In genomic region chr8:119717765-119718164, GRCm38 (mm10) we compare ENCODE assay signal across 10 mouse cellular contexts. TPM values are rescaled to one million over a fixed set of nuclear protein-coding genes. Genes with fewer than 3 reads are reported as not detected.
DNase-seq lines count a peak whose midpoint lies in the region; ATAC-seq lines count a peak whose summit lies in the region.
"Had no signal": no experiment of that assay in that cellular context is flagged by ENCODE, and none has a peak within 500 bp of the region (broad histone marks: within the 10 kb centered on the region; RNA-seq: fewer than 3 reads in every experiment).

No protein-coding gene starts in this region.

- WGBS in midbrain, embryonic 10.5 days = 59% methylated on average over 9 of the region's 9 CpGs
- WGBS in midbrain, embryonic 13.5 days = 63% methylated on average over 9 of the region's 9 CpGs

- no peaks in the 10 kb centered on the region for H3K9me3 ChIP-seq in midbrain, embryonic 10.5 days (replicated peaks)
- no peaks in the 10 kb centered on the region for H3K9me3 ChIP-seq in midbrain, embryonic 13.5 days
- H3K9me3 ChIP-seq: heart, embryonic 13.5 days had no signal

- DNase-seq in adrenal gland, postnatal 10 days = peak; percentile 41
- DNase-seq in adrenal gland, adult 2 months = no peak
- peak; percentile 42 for DNase-seq in midbrain, embryonic 10.5 days (ENCODE audit: low spot score)
- DNase-seq in ovary, adult 18-20 months (ENCODE audit: low spot score) = no peak
- DNase-seq in cerebellum, adult 9-10 months = no peak

- H3K27me3 ChIP-seq in midbrain, embryonic 10.5 days (ENCODE audit: low read depth, poor library complexity, severe bottlenecking) = peaks cover 7% of the 10 kb centered on the region; the same call in 1 of the 2 replicates
- no peaks in the 10 kb centered on the region for H3K27me3 ChIP-seq in midbrain, embryonic 13.5 days
- H3K27me3 ChIP-seq: heart, embryonic 13.5 days had no signal

- H3K9ac ChIP-seq in midbrain, embryonic 13.5 days (replicated peaks) = no peak overlapping the region
- H3K9ac ChIP-seq: heart, embryonic 13.5 days had no signal

- H3K4me3 ChIP-seq in midbrain, embryonic 10.5 days = no peak overlapping the region
- H3K4me3 ChIP-seq in midbrain, embryonic 13.5 days (replicated peaks) = no peak overlapping the region
- H3K4me3 ChIP-seq: heart, embryonic 13.5 days had no signal

- peaks cover 31% of the 10 kb centered on the region for H3K4me1 ChIP-seq in midbrain, embryonic 10.5 days
- peaks cover 7% of the 10 kb centered on the region; the same call in 1 of the 2 replicates for H3K4me1 ChIP-seq in midbrain, embryonic 13.5 days (replicated peaks)

- H3K36me3 ChIP-seq in midbrain, embryonic 10.5 days = no peaks in the 10 kb centered on the region
- no peaks in the 10 kb centered on the region for H3K36me3 ChIP-seq in midbrain, embryonic 13.5 days
- H3K36me3 ChIP-seq: heart, embryonic 13.5 days had no signal

- H3K27ac ChIP-seq in midbrain, embryonic 10.5 days (replicated peaks) = no peak overlapping the region
- H3K27ac ChIP-seq in midbrain, embryonic 13.5 days = no peak overlapping the region
- H3K27ac ChIP-seq: heart, embryonic 13.5 days had no signal

- no peak overlapping the region for H3K4me2 ChIP-seq in midbrain, embryonic 13.5 days (replicated peaks)
- H3K4me2 ChIP-seq: heart, embryonic 13.5 days had no signal

- no peak for ATAC-seq in midbrain, embryonic 13.5 days
- ATAC-seq in erythroblast, adult 5-6 weeks (replicated peaks; ENCODE audit: low FRiP score, poor library complexity, severe bottlenecking) = peak; percentile 59
- ATAC-seq in monocyte, adult 5-6 weeks (replicated peaks; ENCODE audit: insufficient number of reproducible peaks, low FRiP score, low TSS enrichment, poor library complexity, severe bottlenecking) = 0 out of 2 replicates have a peak, but pooled peaks have one; percentile 54

RNA-seq across cellular contexts. Expression of gene Atp2c2, which starts 18.0 kb away (rescaled TPM):
- total RNA-seq in adrenal gland, postnatal 10 days (2021) = under 1 TPM; 0.12 to 0.39 TPM
- total RNA-seq in adrenal gland, adult 2 months (2021) = under 1 TPM; 0.24 to 0.46 TPM
- polyA plus RNA-seq in adrenal gland, adult 2 months (2012; rRNA removed) = not detected in 2 replicates
- 1.2 and 1.6 TPM in 2 replicates for polyA plus RNA-seq in midbrain, embryonic 10.5 days (2016; fragmentation: Nextera tagmentation; extraction: Ambion mirVana)
- not detected in 2 replicates for polyA plus RNA-seq in midbrain, embryonic 13.5 days (2015; fragmentation: Nextera tagmentation; extraction: Ambion mirVana)
- total RNA-seq in erythroblast, adult 5-6 weeks (2015; ENCODE audit: low replicate concordance) = not detected in 2 replicates
- total RNA-seq in erythroblast, adult 5-6 weeks (2017; ENCODE audit: low replicate concordance) = not detected in 2 replicates
- total RNA-seq in monocyte, adult 5-6 weeks (2017) = not detected in 3 replicates

RNA-seq across cellular contexts. Expression of gene Wfdc1, which starts 51.6 kb away (rescaled TPM):
- 10 to 100 TPM; 15.4 to 17.4 TPM for total RNA-seq in adrenal gland, postnatal 10 days (2021)
- total RNA-seq in adrenal gland, adult 2 months (2021) = 10 to 100 TPM; 17.0 to 21.0 TPM
- 41.3 and 51.7 TPM in 2 replicates for polyA plus RNA-seq in adrenal gland, adult 2 months (2012; rRNA removed)
- polyA plus RNA-seq in midbrain, embryonic 10.5 days (2016; fragmentation: Nextera tagmentation; extraction: Ambion mirVana) = 20.5 and 32.9 TPM in 2 replicates
- polyA plus RNA-seq in midbrain, embryonic 13.5 days (2015; fragmentation: Nextera tagmentation; extraction: Ambion mirVana) = 2.0 and 2.1 TPM in 2 replicates
- not detected in 2 replicates for total RNA-seq in erythroblast, adult 5-6 weeks (2015; ENCODE audit: low replicate concordance)
- total RNA-seq in erythroblast, adult 5-6 weeks (2017; ENCODE audit: low replicate concordance) = not detected in 2 replicates
- not detected in 3 replicates for total RNA-seq in monocyte, adult 5-6 weeks (2017)
- polyA plus RNA-seq: C2C12 had no signal

Comparison
In these comparisons a context has a peak if more than half of its experiments do, and no peak if none do; other contexts are left out.
1. DNase-seq: peak in adrenal gland, postnatal 10 days (single experiment) and midbrain, embryonic 10.5 days (single experiment); none in adrenal gland, adult 2 months (single experiment), ovary, adult 18-20 months (single experiment) and cerebellum, adult 9-10 months (single experiment).
2. RNA of gene Wfdc1, which starts 51.6 kb away (total RNA-seq): 17.0 to 21.0 TPM in adrenal gland, adult 2 months and 15.4 to 17.4 TPM in adrenal gland, postnatal 10 days; not detected in erythroblast, adult 5-6 weeks and not detected in monocyte, adult 5-6 weeks; every median in the first group is over 10 times any median in the second.